Mouse (Mus musculus) fat pad, adult 2 months (tissue): ENCODE data around the gene Hrh3.

Experiments used
- DNase-seq: peaks from one replicate; pipeline ENCODE4 v3.0.0-alpha.2; 2011; ENCODE audit warnings: low read depth, low spot score; ENCODE audit errors: extremely low read depth

The Hrh3 gene

DNA sequence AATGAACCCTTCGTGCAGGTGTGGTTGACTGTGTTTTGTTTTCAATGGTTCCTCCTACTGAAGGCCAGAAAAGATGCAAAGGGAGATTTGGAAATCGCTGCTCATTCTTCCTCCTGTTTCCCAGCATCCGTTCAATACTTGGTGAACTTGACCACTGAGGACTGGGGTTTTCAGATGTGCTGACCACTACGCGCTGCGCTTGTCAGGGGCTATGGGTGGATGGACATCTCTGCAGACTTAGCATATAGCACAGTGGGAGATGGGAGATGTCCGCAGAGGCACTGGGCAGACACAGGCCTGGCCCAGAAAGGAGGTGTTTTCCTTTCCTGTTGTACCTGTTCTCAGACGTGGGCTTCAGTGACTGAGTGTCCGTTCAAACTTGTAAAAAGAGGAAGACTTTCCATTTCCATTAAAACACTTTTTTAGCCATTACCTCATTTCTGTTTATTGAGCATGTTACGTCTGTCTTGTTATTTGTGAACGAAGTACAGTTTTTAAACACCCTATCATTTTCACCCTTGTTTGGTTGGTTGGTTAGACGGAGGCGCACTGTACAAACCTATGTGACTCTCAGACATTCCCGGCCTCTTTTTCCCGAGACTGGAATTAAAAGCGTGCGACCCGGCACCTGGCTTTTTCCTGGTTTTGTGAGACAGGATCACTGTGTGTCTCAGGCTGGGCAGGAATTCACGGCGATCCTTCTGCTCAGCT lies 34.4 kb downstream of the Hrh3 start:
- DNase-seq, result no peak

DNA sequence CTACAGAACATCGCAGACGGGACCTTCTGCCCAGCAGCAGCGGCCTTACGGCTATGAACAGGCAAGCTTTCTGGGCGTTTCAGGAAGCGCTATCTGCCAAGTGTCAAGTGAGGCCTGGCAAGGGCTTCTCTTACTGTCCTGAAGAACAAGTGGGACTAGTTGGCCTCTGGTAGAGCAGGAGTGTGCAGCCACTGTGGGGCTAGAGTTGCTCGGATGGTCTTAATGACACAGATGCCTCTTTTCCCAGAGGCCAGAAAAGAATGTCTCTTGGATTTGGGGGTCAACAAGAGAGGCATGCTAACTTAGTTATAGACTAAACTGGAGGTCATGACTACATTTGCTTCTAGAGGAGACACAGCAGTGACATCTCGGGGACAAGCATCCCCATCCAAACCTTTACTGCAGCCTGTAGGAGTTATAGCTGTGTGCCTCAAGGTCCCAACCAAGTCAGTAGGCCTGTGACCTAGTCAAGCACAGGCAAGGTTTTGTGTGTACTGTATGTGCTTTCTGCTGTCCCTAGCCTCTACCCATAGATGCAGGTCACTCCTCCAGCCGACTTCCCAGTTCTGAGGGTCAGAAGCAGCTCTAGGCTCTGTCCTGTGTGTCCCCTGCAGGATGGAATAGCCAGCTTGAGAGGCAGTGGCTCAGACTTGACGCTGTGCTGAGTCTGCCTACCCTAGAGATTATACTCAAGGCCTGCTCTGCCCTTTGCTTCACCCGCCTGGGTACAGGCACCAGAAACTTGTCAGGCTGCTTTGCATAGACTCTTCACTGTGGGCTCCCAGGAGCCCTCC lies 40.8 kb downstream of the Hrh3 start:
- DNase-seq, result no peak

DNA sequence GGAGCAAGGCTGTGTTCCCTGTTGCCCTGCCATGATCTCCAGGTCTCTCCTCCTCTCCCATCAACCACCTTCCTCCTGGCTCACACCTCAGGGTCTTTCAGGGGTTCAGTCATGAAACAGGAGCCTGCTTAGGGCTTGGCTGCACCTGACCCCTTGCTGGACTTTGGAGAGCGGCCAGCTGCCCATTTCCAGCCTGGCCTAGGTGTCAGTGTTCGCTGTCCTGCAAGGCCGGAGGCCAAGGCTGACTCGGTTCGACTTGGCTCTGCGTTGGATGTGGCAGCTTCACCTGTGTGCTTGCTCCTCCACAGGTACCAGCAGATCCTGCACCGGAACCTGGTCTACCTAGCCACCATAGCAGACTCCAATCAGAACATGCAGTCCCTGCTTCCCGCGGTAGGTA lies 51.3 kb downstream of the Hrh3 start:
- DNase-seq, result no peak

DNA sequence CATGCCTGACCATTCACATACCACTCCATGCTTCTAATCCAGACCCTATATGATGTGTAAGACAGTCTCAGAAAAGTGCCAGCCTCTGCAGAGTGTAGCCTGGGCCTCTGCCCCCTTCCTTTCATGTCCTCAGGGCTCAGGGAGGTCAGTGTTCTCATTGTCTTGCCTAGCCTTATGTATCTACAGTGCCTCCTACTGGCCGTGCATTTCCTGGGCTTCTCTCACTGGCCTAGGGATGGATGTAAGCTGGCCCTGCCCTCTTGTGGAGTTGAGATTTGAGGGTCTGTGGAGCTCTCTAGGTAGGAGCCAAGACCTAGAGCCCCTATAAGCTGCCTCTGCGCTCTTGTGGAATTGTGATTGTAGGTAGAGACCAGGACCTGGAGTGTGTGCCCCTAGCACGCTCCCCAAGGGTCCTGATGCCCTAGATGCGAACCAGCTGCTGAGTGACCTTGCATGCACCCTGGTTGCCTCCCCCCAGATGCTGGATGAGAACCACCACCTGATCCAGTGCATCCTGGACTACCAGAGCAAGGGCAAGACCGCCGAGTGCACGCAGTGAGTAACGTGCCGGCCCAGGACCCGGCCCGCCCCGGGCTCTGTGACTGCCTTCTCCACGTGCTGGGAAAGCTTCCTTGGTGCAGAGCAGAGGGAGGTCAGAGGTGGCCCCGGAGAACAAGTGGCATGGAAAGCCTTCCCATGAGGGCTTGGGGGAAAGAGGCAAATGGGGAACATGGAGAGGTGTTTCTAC lies 52.1 kb downstream of the Hrh3 start:
- no peak for DNase-seq

DNA sequence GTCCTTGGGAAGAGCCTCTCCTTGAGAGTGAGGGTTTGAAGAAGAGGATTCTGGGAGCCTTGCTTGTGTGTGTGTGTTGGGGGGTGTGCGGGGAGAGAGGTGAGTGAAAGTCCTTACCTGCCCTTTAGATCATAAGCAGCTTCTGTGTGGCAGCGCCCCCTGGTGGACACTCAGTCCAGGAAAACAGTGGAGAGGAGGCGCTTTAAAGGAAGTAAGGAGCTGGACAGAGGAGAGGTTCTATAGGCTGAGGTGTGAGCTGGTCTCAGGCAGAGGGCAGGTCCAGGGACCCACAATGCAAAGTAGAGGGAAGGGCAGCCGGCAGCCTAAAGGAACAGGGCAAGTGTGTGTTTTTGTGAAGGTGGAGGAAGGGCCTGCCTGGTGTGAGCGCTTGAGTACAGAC lies 53.3 kb downstream of the Hrh3 start:
- DNase-seq, result no peak
